Mouse (Mus musculus) heart, postnatal 14 days (tissue): ENCODE results near the gene Ildr2. TPM values are rescaled to one million over a fixed set of nuclear protein-coding genes. Genes with fewer than 3 reads are reported as not detected.
A peak's percentile ranks its signal among the peaks of the same experiment; 100 is the strongest.

ENCODE experiments used
- DNase-seq, 2 experiments: peaks; one replicate each; pipeline ENCODE4 v3.0.0; 2021 to 2022
- intact Hi-C: fragments of 180-260 bp; cut with DNase I; formaldehyde crosslinking; loops from one replicate; pipeline ENCODE4 v1.15.1; 2025
- total RNA-seq, 2 experiments: library from RNA; stranded (reverse); gene quantifications; 2 replicates each; pipeline ENCODE4 v1.2.3; 2021

Gene Ildr2
- total RNA-seq, 2 experiments from 2014 or later, result 4.1 to 4.2 TPM

GRCm38 (mm10) chr1:166282597-166283210 lies 28.8 kb downstream of the Ildr2 start:
- DNase-seq, result peak in 1 of 2 experiments; percentile 22
- intact Hi-C loops, result no loop called here

- DNase-seq, result no peak
Observed at GRCm38 (mm10) chr1:166283451-166283850, 29.5 kb downstream of the Ildr2 start.

GRCm38 (mm10) chr1:166284390-166284789 lies 30.5 kb downstream of the Ildr2 start:
- intact Hi-C loops, result no loop called here
- no peak for DNase-seq

More at GRCm38 (mm10) chr1:166283451-166283850, 29.5 kb downstream of the Ildr2 start:
- intact Hi-C loops, result no loop called here

- no peak for DNase-seq
- intact Hi-C loops, result no loop called here
Observed at GRCm38 (mm10) chr1:166286231-166286630, 32.3 kb downstream of the Ildr2 start.

- no peak for DNase-seq
- intact Hi-C loops, result no loop called here
Observed at GRCm38 (mm10) chr1:166290562-166290961, 36.6 kb downstream of the Ildr2 start.

GRCm38 (mm10) chr1:166293086-166293485 lies 39.1 kb downstream of the Ildr2 start:
- intact Hi-C loops, result no loop called here
- no peak for DNase-seq

- intact Hi-C loops, result no loop called here
- DNase-seq, result no peak
Observed at GRCm38 (mm10) chr1:166295548-166295947, 41.6 kb downstream of the Ildr2 start.

GRCm38 (mm10) chr1:166296371-166296770 lies 42.4 kb downstream of the Ildr2 start:
- intact Hi-C loops, result no loop called here
- no peak for DNase-seq

GRCm38 (mm10) chr1:166296971-166297370 lies 43.0 kb downstream of the Ildr2 start:
- DNase-seq, result no peak
- intact Hi-C loops, result no loop called here

- DNase-seq, result no peak
- intact Hi-C loops, result no loop called here
Observed at GRCm38 (mm10) chr1:166297499-166298111, 43.7 kb downstream of the Ildr2 start.

GRCm38 (mm10) chr1:166298884-166299283 lies 44.9 kb downstream of the Ildr2 start:
- intact Hi-C loops, result no loop called here

GRCm38 (mm10) chr1:166299821-166300220 lies 45.9 kb downstream of the Ildr2 start:
- intact Hi-C loops, result no loop called here
- no peak for DNase-seq

More at GRCm38 (mm10) chr1:166298884-166299283, 44.9 kb downstream of the Ildr2 start:
- DNase-seq, result no peak

GRCm38 (mm10) chr1:166300526-166300925 lies 46.6 kb downstream of the Ildr2 start:
- no peak for DNase-seq
- intact Hi-C loops, result no loop called here

GRCm38 (mm10) chr1:166304352-166305240 lies 50.7 kb downstream of the Ildr2 start:
- no peak for DNase-seq
- intact Hi-C loops, result no loop called here

GRCm38 (mm10) chr1:166308471-166308850 lies 54.5 kb downstream of the Ildr2 start:
- intact Hi-C loops, result no loop called here
- no peak for DNase-seq

- DNase-seq, result peak; percentile 25 to 29
- intact Hi-C loops, result no loop called here
Observed at GRCm38 (mm10) chr1:166308851-166309715, 55.1 kb downstream of the Ildr2 start.

GRCm38 (mm10) chr1:166311151-166311550 lies 57.2 kb downstream of the Ildr2 start:
- no peak for DNase-seq
- intact Hi-C loops, result loop anchor here (10.0 kb wide), 1 partner anchor 536 kb away; no protein-coding TSS in a partner anchor

GRCm38 (mm10) chr1:166313637-166314036 lies 59.7 kb downstream of the Ildr2 start:
- intact Hi-C loops, result loop anchor here (10.0 kb wide), 1 partner anchor 539 kb away; no protein-coding TSS in a partner anchor
- DNase-seq, result no peak

- intact Hi-C loops, result loop anchor here (10.0 kb wide), 1 partner anchor 541 kb away; no protein-coding TSS in a partner anchor
- no peak for DNase-seq
Observed at GRCm38 (mm10) chr1:166315706-166316105, 61.8 kb downstream of the Ildr2 start.

- intact Hi-C loops, result loop anchor here (1.0 to 10.0 kb wide), 3 partner anchors 42 to 544 kb away; no protein-coding TSS in a partner anchor
- peak; percentile 56 to 71 for DNase-seq
Observed at GRCm38 (mm10) chr1:166319132-166319698, 65.3 kb downstream of the Ildr2 start.
